ENCODE assay signal across 20 mouse cellular contexts in the genomic region with DNA sequence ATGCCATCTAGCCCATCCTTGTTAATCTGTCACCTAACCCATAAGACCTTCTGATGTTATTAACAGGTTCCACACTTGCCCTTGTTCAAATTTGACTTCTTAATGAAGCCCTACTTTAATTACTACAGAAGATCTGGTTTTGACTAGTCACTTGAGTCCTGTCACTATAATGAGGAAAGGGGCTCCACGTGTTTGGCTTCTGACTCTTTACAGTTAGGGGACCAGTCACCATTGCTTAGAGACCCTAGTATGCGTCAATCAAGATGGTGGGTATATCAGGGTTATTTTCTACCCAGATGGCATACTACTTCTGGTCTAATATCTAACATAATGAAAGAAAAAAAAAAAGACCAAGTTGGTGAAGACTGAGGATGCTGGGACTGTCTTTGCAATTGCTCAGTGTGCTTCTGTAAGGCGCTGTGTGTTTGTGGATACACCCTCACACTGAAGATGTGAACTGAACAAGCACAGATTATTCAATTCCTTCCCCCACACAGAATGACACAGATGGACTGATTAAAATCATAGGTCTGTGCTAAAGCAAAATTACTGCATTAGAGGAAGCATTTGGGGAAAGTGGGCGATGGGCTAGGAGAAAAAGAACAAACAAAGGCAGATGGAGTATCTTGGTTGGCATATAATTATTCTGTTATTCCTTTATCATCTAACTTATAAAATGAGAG.
DNase-seq lines count a peak whose midpoint lies in the region; ATAC-seq lines count a peak whose summit lies in the region.
"Had no signal": no experiment of that assay in that cellular context is flagged by ENCODE, and none has a peak within 500 bp of the region (broad histone marks: within the 10 kb centered on the region; RNA-seq: fewer than 3 reads in every experiment).

No protein-coding gene starts in this region.

- intact Hi-C loops in left cerebral cortex, postnatal 25 days (cut with DNase I), result loop anchor here (10.0 kb wide), 1 partner anchor 500 kb away; no protein-coding TSS in a partner anchor

- H3K4me3 ChIP-seq in forebrain, embryonic 16.5 days (replicated peaks; ENCODE audit: low read length), result no peak overlapping the region
- H3K4me3 ChIP-seq: hindbrain, embryonic 15.5 days; intestine, embryonic 15.5 days had no signal

- 0 out of 2 replicates have a peak, but pooled peaks have one; percentile 25 for ATAC-seq in frontal cortex, adult (ENCODE audit: low TSS enrichment)
- peak; percentile 80 for ATAC-seq in forebrain, embryonic 16.5 days
- ATAC-seq: intestine, embryonic 15.5 days; Patski had no signal

- no peaks in the 10 kb centered on the region for H3K36me3 ChIP-seq in forebrain, embryonic 16.5 days (ENCODE audit: control insufficient read depth, insufficient read depth)
- H3K36me3 ChIP-seq: hindbrain, embryonic 15.5 days; intestine, embryonic 15.5 days had no signal

- no peak for DNase-seq in frontal cortex, postnatal 14 days (ENCODE audit: low spot score in 2 of 2)
- DNase-seq in left cerebral cortex, postnatal 25 days (ENCODE audit: low spot score in 2 of 2), result peak; percentile 32 to 85
- no peak for DNase-seq in left cerebral cortex, adult 11 months (ENCODE audit: low spot score)
- DNase-seq in telencephalon, adult 2 months (ENCODE audit: low read depth, low spot score), result peak; percentile 80
- DNase-seq in retina, postnatal 1 day, result no peak
- DNase-seq: adrenal gland, postnatal 36 days; cerebellum, adult 11-12 months; cerebellum, postnatal 10 days; gastrocnemius, postnatal 14 days; heart, adult 11 months; kidney, adult 9 months; kidney, postnatal 14 days; thymus, postnatal 14 days had no signal

- 48% methylated on average over 4 of the region's 4 CpGs for WGBS in forebrain, embryonic 16.5 days

- H3K4me1 ChIP-seq in forebrain, embryonic 16.5 days (replicated peaks; ENCODE audit: control insufficient read depth, insufficient read depth, low read length), result peaks cover 10% of the 10 kb centered on the region
- H3K4me1 ChIP-seq: hindbrain, embryonic 15.5 days; intestine, embryonic 15.5 days had no signal

- no peak overlapping the region for H3K9ac ChIP-seq in forebrain, embryonic 16.5 days (replicated peaks; ENCODE audit: low read depth, low read length)
- H3K9ac ChIP-seq: hindbrain, embryonic 15.5 days; intestine, embryonic 15.5 days had no signal

- no peaks in the 10 kb centered on the region for H3K9me3 ChIP-seq in forebrain, embryonic 16.5 days (ENCODE audit: control insufficient read depth, low read length)
- H3K9me3 ChIP-seq: hindbrain, embryonic 15.5 days; intestine, embryonic 15.5 days had no signal

- H3K27me3 ChIP-seq in forebrain, embryonic 16.5 days (replicated peaks; ENCODE audit: control insufficient read depth, insufficient read depth, low read length), result no peaks in the 10 kb centered on the region
- H3K27me3 ChIP-seq: hindbrain, embryonic 15.5 days; intestine, embryonic 15.5 days; Patski had no signal

- no peak overlapping the region for H3K4me2 ChIP-seq in forebrain, embryonic 16.5 days (ENCODE audit: low read length)
- H3K4me2 ChIP-seq: heart, embryonic 11.5 days; hindbrain, embryonic 15.5 days; intestine, embryonic 15.5 days; midbrain, embryonic 11.5 days had no signal

- H3K27ac ChIP-seq in forebrain, embryonic 16.5 days (ENCODE audit: low read length), result peak overlapping the region; percentile 49
- H3K27ac ChIP-seq: hindbrain, embryonic 15.5 days; intestine, embryonic 15.5 days had no signal

Comparison
In these comparisons a context has a peak if more than half of its experiments do, and no peak if none do; other contexts are left out.
1. DNase-seq: peak in left cerebral cortex, postnatal 25 days (2 of 2) and telencephalon, adult 2 months (single experiment); none in frontal cortex, postnatal 14 days (0 of 2), left cerebral cortex, adult 11 months (single experiment) and retina, postnatal 1 day (single experiment).